Mouse (Mus musculus): ENCODE measurements at regions not wholly inside any gene's neighbourhood (a gene's known extent, or its start where the extent isn't known, plus 50 kb on each side); places are given as distances from the start of the nearest gene placed in this dataset.
"Not testable (repeated sequence)": the region's sequence is repeated elsewhere in the genome, so short reads cannot be mapped to it uniquely, and the experiment has no call there.

- H3K27ac ChIP-seq (ENCODE audit: low read depth, low read length); H3K9me3 ChIP-seq (ENCODE audit: control insufficient read depth, low read length); H3K4me3 ChIP-seq (ENCODE audit: low read depth, low read length); H3K4me1 ChIP-seq (replicated peaks; ENCODE audit: control insufficient read depth, insufficient read depth, low read length); H3K36me3 ChIP-seq (ENCODE audit: control insufficient read depth, insufficient read depth, low read length); H3K27me3 ChIP-seq (replicated peaks; ENCODE audit: control insufficient read depth, insufficient read depth, low read length); ATAC-seq (replicated peaks; ENCODE audit: low FRiP score); H3K4me2 ChIP-seq; DNase-seq (ENCODE audit: low spot score); H3K9ac ChIP-seq (ENCODE audit: low read depth, low read length): not testable (repeated sequence)
- WGBS: 89% methylated on average over 16 of the region's 16 CpGs
Measured at GRCm38 (mm10) chr8:118209301-118209700, 74.2 kb upstream of the Cdh13 start.

GRCm38 (mm10) chr8:118190866-118191265 lies 92.7 kb upstream of the Cdh13 start:
- Histone ChIP-seq H3K4me3 (ENCODE audit: low read depth, low read length) (no peak overlapping the region), H3K4me2 (no peak overlapping the region), H3K9ac (ENCODE audit: low read depth, low read length) (no peak overlapping the region), H3K36me3 (ENCODE audit: control insufficient read depth, insufficient read depth, low read length) (no peaks in the 10 kb centered on the region), H3K9me3 (ENCODE audit: control insufficient read depth, low read length) (no peaks in the 10 kb centered on the region), H3K27me3 (replicated peaks; ENCODE audit: control insufficient read depth, insufficient read depth, low read length) (no peaks in the 10 kb centered on the region), H3K27ac (ENCODE audit: low read depth, low read length) (no peak overlapping the region), H3K4me1 (replicated peaks; ENCODE audit: control insufficient read depth, insufficient read depth, low read length) (no peaks in the 10 kb centered on the region)
- no peak for DNase-seq (ENCODE audit: low spot score)
- ATAC-seq (replicated peaks; ENCODE audit: low FRiP score): no peak
- 77% methylated on average over 6 of the region's 6 CpGs for WGBS

GRCm38 (mm10) chr8:118189226-118189625 lies 94.3 kb upstream of the Cdh13 start:
- Histone ChIP-seq H3K4me2 (no peak overlapping the region), H3K9me3 (ENCODE audit: control insufficient read depth, low read length) (no peaks in the 10 kb centered on the region), H3K4me1 (replicated peaks; ENCODE audit: control insufficient read depth, insufficient read depth, low read length) (no peaks in the 10 kb centered on the region), H3K27ac (ENCODE audit: low read depth, low read length) (no peak overlapping the region), H3K27me3 (replicated peaks; ENCODE audit: control insufficient read depth, insufficient read depth, low read length) (no peaks in the 10 kb centered on the region), H3K9ac (ENCODE audit: low read depth, low read length) (no peak overlapping the region), H3K36me3 (ENCODE audit: control insufficient read depth, insufficient read depth, low read length) (no peaks in the 10 kb centered on the region), H3K4me3 (ENCODE audit: low read depth, low read length) (no peak overlapping the region)
- ATAC-seq (replicated peaks; ENCODE audit: low FRiP score) (no peak), DNase-seq (ENCODE audit: low spot score) (no peak)
- WGBS: 79% methylated on average over 15 of the region's 15 CpGs

- Histone ChIP-seq H3K4me3 (ENCODE audit: low read depth, low read length) (no peak overlapping the region), H3K27me3 (replicated peaks; ENCODE audit: control insufficient read depth, insufficient read depth, low read length) (no peaks in the 10 kb centered on the region), H3K4me2 (no peak overlapping the region), H3K36me3 (ENCODE audit: control insufficient read depth, insufficient read depth, low read length) (no peaks in the 10 kb centered on the region), H3K9ac (ENCODE audit: low read depth, low read length) (no peak overlapping the region), H3K4me1 (replicated peaks; ENCODE audit: control insufficient read depth, insufficient read depth, low read length) (no peaks in the 10 kb centered on the region), H3K27ac (ENCODE audit: low read depth, low read length) (no peak overlapping the region), H3K9me3 (ENCODE audit: control insufficient read depth, low read length) (no peaks in the 10 kb centered on the region)
- DNase-seq (ENCODE audit: low spot score) (no peak), ATAC-seq (replicated peaks; ENCODE audit: low FRiP score) (no peak)
- WGBS: 73% methylated on average over 7 of the region's 7 CpGs
Measured at GRCm38 (mm10) chr8:118169001-118169413, 114.5 kb upstream of the Cdh13 start.

GRCm38 (mm10) chr8:118162171-118162570 lies 121.4 kb upstream of the Cdh13 start:
- no peaks in the 10 kb centered on the region for H3K36me3 ChIP-seq (ENCODE audit: control insufficient read depth, insufficient read depth, low read length)
- H3K9me3 ChIP-seq (ENCODE audit: control insufficient read depth, low read length): no peaks in the 10 kb centered on the region
- no peak for DNase-seq (ENCODE audit: low spot score)
- 77% methylated on average over 10 of the region's 10 CpGs for WGBS
- H3K9ac ChIP-seq (ENCODE audit: low read depth, low read length): no peak overlapping the region
- no peaks in the 10 kb centered on the region for H3K4me1 ChIP-seq (replicated peaks; ENCODE audit: control insufficient read depth, insufficient read depth, low read length)
- ATAC-seq (replicated peaks; ENCODE audit: low FRiP score): no peak
- H3K4me3 ChIP-seq (ENCODE audit: low read depth, low read length): no peak overlapping the region
- H3K4me2 ChIP-seq: no peak overlapping the region
- no peaks in the 10 kb centered on the region for H3K27me3 ChIP-seq (replicated peaks; ENCODE audit: control insufficient read depth, insufficient read depth, low read length)
- H3K27ac ChIP-seq (ENCODE audit: low read depth, low read length): no peak overlapping the region

GRCm38 (mm10) chr8:118147359-118148205 lies 136.0 kb upstream of the Cdh13 start:
- no peak for DNase-seq (ENCODE audit: low spot score)
- WGBS: 71% methylated on average over 10 of the region's 10 CpGs

GRCm38 (mm10) chr8:118144546-118144945 lies 139.0 kb upstream of the Cdh13 start:
- Histone ChIP-seq H3K27me3 (replicated peaks; ENCODE audit: control insufficient read depth, insufficient read depth, low read length) (no peaks in the 10 kb centered on the region), H3K9ac (ENCODE audit: low read depth, low read length) (no peak overlapping the region), H3K4me1 (replicated peaks; ENCODE audit: control insufficient read depth, insufficient read depth, low read length) (no peaks in the 10 kb centered on the region), H3K4me2 (no peak overlapping the region), H3K27ac (ENCODE audit: low read depth, low read length) (no peak overlapping the region), H3K9me3 (ENCODE audit: control insufficient read depth, low read length) (no peaks in the 10 kb centered on the region), H3K4me3 (ENCODE audit: low read depth, low read length) (no peak overlapping the region), H3K36me3 (ENCODE audit: control insufficient read depth, insufficient read depth, low read length) (no peaks in the 10 kb centered on the region)
- WGBS: 75% methylated on average over 5 of the region's 5 CpGs
- ATAC-seq (replicated peaks; ENCODE audit: low FRiP score) (no peak), DNase-seq (ENCODE audit: low spot score) (no peak)

More at GRCm38 (mm10) chr8:118147359-118148205, 136.0 kb upstream of the Cdh13 start:
- Histone ChIP-seq H3K4me1 (replicated peaks; ENCODE audit: control insufficient read depth, insufficient read depth, low read length) (no peaks in the 10 kb centered on the region), H3K9ac (ENCODE audit: low read depth, low read length) (no peak overlapping the region), H3K27ac (ENCODE audit: low read depth, low read length) (no peak overlapping the region), H3K4me3 (ENCODE audit: low read depth, low read length) (no peak overlapping the region), H3K9me3 (ENCODE audit: control insufficient read depth, low read length) (no peaks in the 10 kb centered on the region), H3K36me3 (ENCODE audit: control insufficient read depth, insufficient read depth, low read length) (no peaks in the 10 kb centered on the region), H3K4me2 (no peak overlapping the region), H3K27me3 (replicated peaks; ENCODE audit: control insufficient read depth, insufficient read depth, low read length) (no peaks in the 10 kb centered on the region)
- ATAC-seq (replicated peaks; ENCODE audit: low FRiP score): no peak

- Histone ChIP-seq H3K9me3 (ENCODE audit: control insufficient read depth, low read length) (no peaks in the 10 kb centered on the region), H3K4me1 (replicated peaks; ENCODE audit: control insufficient read depth, insufficient read depth, low read length) (no peaks in the 10 kb centered on the region), H3K27me3 (replicated peaks; ENCODE audit: control insufficient read depth, insufficient read depth, low read length) (no peaks in the 10 kb centered on the region), H3K9ac (ENCODE audit: low read depth, low read length) (no peak overlapping the region), H3K27ac (ENCODE audit: low read depth, low read length) (no peak overlapping the region), H3K36me3 (ENCODE audit: control insufficient read depth, insufficient read depth, low read length) (no peaks in the 10 kb centered on the region), H3K4me3 (ENCODE audit: low read depth, low read length) (no peak overlapping the region), H3K4me2 (no peak overlapping the region)
- 88% methylated on average over 8 of the region's 8 CpGs for WGBS
- ATAC-seq (replicated peaks; ENCODE audit: low FRiP score) (no peak), DNase-seq (ENCODE audit: low spot score) (no peak)
Measured at GRCm38 (mm10) chr8:118142311-118142710, 141.2 kb upstream of the Cdh13 start.

GRCm38 (mm10) chr8:118139928-118140327 lies 143.6 kb upstream of the Cdh13 start:
- Histone ChIP-seq H3K36me3 (ENCODE audit: control insufficient read depth, insufficient read depth, low read length) (no peaks in the 10 kb centered on the region), H3K4me2 (no peak overlapping the region), H3K27me3 (replicated peaks; ENCODE audit: control insufficient read depth, insufficient read depth, low read length) (no peaks in the 10 kb centered on the region), H3K4me1 (replicated peaks; ENCODE audit: control insufficient read depth, insufficient read depth, low read length) (no peaks in the 10 kb centered on the region), H3K9ac (ENCODE audit: low read depth, low read length) (no peak overlapping the region), H3K4me3 (ENCODE audit: low read depth, low read length) (no peak overlapping the region), H3K27ac (ENCODE audit: low read depth, low read length) (no peak overlapping the region), H3K9me3 (ENCODE audit: control insufficient read depth, low read length) (no peaks in the 10 kb centered on the region)
- ATAC-seq (replicated peaks; ENCODE audit: low FRiP score) (no peak), DNase-seq (ENCODE audit: low spot score) (no peak)
- 70% methylated on average over 6 of the region's 6 CpGs for WGBS
